Mouse (Mus musculus) adrenal gland, adult 2 months (tissue): Measurements from ENCODE around the gene Parm1. TPM values are rescaled to one million over a fixed set of nuclear protein-coding genes. Genes with fewer than 3 reads are reported as not detected.

Source experiments
- DNase-seq: peaks from one replicate; pipeline ENCODE4 v3.0.0; 2021
- long read RNA-seq: library from polyadenylated mRNA; stranded (forward); transcript quantifications from one replicate; pipeline ENCODE4 v2.0.0, GENCODE M21; 2021
- polyA plus RNA-seq: library from polyadenylated mRNA; depleted of rRNA; stranded (reverse); fragments of >200 nt; gene quantifications from 2 replicates; pipeline ENCODE4 v1.2.3, GENCODE M21; 2012; rRNA removed
- total RNA-seq, 2 experiments: library from RNA; stranded (reverse); gene quantifications; 2 replicates each; pipeline ENCODE4 v1.2.3; 2021

The Parm1 gene
- total RNA-seq = 100 to 1,000 TPM; 103 to 137 TPM
- 66.9 and 122 TPM in 2 replicates for polyA plus RNA-seq
- long read RNA-seq, full-length matches to known transcripts = 36 of 69 reads
- long read RNA-seq, partial matches to known transcripts = 5 of 69 reads
- long read RNA-seq, other reads (novel, unspliced or antisense) = 28 of 69 reads

- peak; percentile 94 for DNase-seq
Measured at GRCm38 (mm10) chr5:91517480-91518301, at the start of gene Parm1. TSS of gene Parm1 (plus strand) at chr5:91517615.

- no peak for DNase-seq
Measured at GRCm38 (mm10) chr5:91475241-91475640, 42.2 kb upstream of the Parm1 start.

- no peak for DNase-seq
Measured at GRCm38 (mm10) chr5:91476863-91477262, 40.6 kb upstream of the Parm1 start.

- no peak for DNase-seq
Measured at GRCm38 (mm10) chr5:91478673-91479072, 38.7 kb upstream of the Parm1 start.

GRCm38 (mm10) chr5:91480129-91480528 is 37.3 kb upstream of the Parm1 start:
- no peak for DNase-seq

GRCm38 (mm10) chr5:91484324-91484723 is 33.1 kb upstream of the Parm1 start:
- DNase-seq = no peak

GRCm38 (mm10) chr5:91494456-91494855 is 23.0 kb upstream of the Parm1 start:
- DNase-seq = no peak

GRCm38 (mm10) chr5:91501361-91501760 is 16.1 kb upstream of the Parm1 start:
- no peak for DNase-seq

GRCm38 (mm10) chr5:91502366-91502765 is 15.0 kb upstream of the Parm1 start:
- no peak for DNase-seq

GRCm38 (mm10) chr5:91504320-91504922 is 13.0 kb upstream of the Parm1 start:
- DNase-seq = no peak

- DNase-seq = no peak
Measured at GRCm38 (mm10) chr5:91517077-91517476, 338 bp upstream of the Parm1 start.

GRCm38 (mm10) chr5:91518302-91518790 is 931 bp downstream of the Parm1 start:
- DNase-seq = peak; percentile 29

- peak; percentile 63 for DNase-seq
Measured at GRCm38 (mm10) chr5:91518946-91519345, 1.5 kb downstream of the Parm1 start.

- DNase-seq = peak; percentile 49
Measured at GRCm38 (mm10) chr5:91519521-91519920, 2.1 kb downstream of the Parm1 start.

- no peak for DNase-seq
Measured at GRCm38 (mm10) chr5:91532748-91533496, 15.5 kb downstream of the Parm1 start.

GRCm38 (mm10) chr5:91559071-91559610 is 41.7 kb downstream of the Parm1 start:
- DNase-seq = peak; percentile 87

GRCm38 (mm10) chr5:91559711-91560110 is 42.3 kb downstream of the Parm1 start:
- DNase-seq = peak; percentile 65

GRCm38 (mm10) chr5:91561394-91561793 is 44.0 kb downstream of the Parm1 start:
- peak; percentile 75 for DNase-seq

- peak; percentile 45 for DNase-seq
Measured at GRCm38 (mm10) chr5:91562486-91562885, 45.1 kb downstream of the Parm1 start.

- DNase-seq = peak; percentile 51
Measured at GRCm38 (mm10) chr5:91564054-91564453, 46.6 kb downstream of the Parm1 start.

- DNase-seq = peak; percentile 50
Measured at GRCm38 (mm10) chr5:91565458-91565857, 48.0 kb downstream of the Parm1 start.

GRCm38 (mm10) chr5:91566591-91566990 is 49.2 kb downstream of the Parm1 start:
- DNase-seq = peak; percentile 77
